Mouse (Mus musculus) liver, postnatal 0 days (tissue): Measurements from ENCODE around the gene Srgap1.

Source experiments
- CTCF ChIP-seq: sonication (generic); IDR thresholded peaks from 2 replicates; pipeline ENCODE4 v1.5.1; 2016; ENCODE audit warnings: antibody characterized with exemption, low read depth
- EP300 ChIP-seq: IDR thresholded peaks from 2 replicates; pipeline ENCODE4 v1.6.1; 2016; ENCODE audit warnings: antibody characterized with exemption, low read depth, mild to moderate bottlenecking

DNA sequence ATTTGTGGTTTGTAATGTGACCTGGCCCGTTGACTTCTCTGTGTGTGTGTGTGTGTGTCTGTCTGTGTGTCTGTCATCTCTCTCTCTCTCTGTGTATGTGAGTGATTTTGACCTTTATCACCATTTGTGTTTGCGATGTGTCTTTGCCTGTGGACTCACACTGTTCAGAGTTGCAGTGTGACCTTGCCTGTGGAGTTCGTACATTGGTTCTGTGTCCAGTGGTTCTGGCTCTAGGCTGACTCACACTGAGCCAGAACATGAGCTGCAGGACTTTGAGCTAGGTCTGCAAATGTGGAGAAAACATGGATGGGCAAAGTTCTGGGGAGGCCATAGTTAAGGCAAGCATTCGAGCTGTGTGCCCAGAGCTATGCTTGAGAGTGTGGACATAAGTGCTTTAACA, 273.3 kb downstream of the Srgap1 start:
- TF ChIP-seq CTCF = no peak
- TF ChIP-seq EP300 = no peak
